Mouse (Mus musculus) retina, postnatal 7 days (tissue): ENCODE measurements around the gene Crebrf.

Source experiments
- DNase-seq: peaks from one replicate; pipeline ENCODE4 v3.0.0-alpha.2; 2012; ENCODE audit warnings: low read depth, low spot score

Gene Crebrf

GRCm38 (mm10) chr17:26715271-26715758 lies at the start of gene Crebrf:
Gene Crebrf, plus strand, starts transcription at chr17:26715650.
- peak; percentile 92 for DNase-seq

- DNase-seq: no peak
These were observed 44.2 kb upstream of the Crebrf start for GRCm38 (mm10) chr17:26671268-26671667.

- DNase-seq: no peak
These were observed 39.6 kb upstream of the Crebrf start for GRCm38 (mm10) chr17:26675845-26676244.

- DNase-seq: peak; percentile 82
These were observed 39.2 kb upstream of the Crebrf start for GRCm38 (mm10) chr17:26676252-26676615.

- no peak for DNase-seq
These were observed 38.7 kb upstream of the Crebrf start for GRCm38 (mm10) chr17:26676616-26677376.

- DNase-seq: no peak
These were observed 37.5 kb upstream of the Crebrf start for GRCm38 (mm10) chr17:26677711-26678637.

- no peak for DNase-seq
These were observed 34.2 kb upstream of the Crebrf start for GRCm38 (mm10) chr17:26681276-26681675.

GRCm38 (mm10) chr17:26686334-26687000 lies 29.0 kb upstream of the Crebrf start:
- DNase-seq: no peak

GRCm38 (mm10) chr17:26688795-26689735 lies 26.4 kb upstream of the Crebrf start:
- DNase-seq: no peak

- no peak for DNase-seq
These were observed 25.6 kb upstream of the Crebrf start for GRCm38 (mm10) chr17:26689810-26690209.

- DNase-seq: no peak
These were observed 25.2 kb upstream of the Crebrf start for GRCm38 (mm10) chr17:26690236-26690635.

- no peak for DNase-seq
These were observed 24.3 kb upstream of the Crebrf start for GRCm38 (mm10) chr17:26691110-26691509.

- DNase-seq: no peak
These were observed 22.0 kb upstream of the Crebrf start for GRCm38 (mm10) chr17:26693424-26693823.

GRCm38 (mm10) chr17:26694171-26694570 lies 21.3 kb upstream of the Crebrf start:
- no peak for DNase-seq

GRCm38 (mm10) chr17:26695193-26695592 lies 20.3 kb upstream of the Crebrf start:
- no peak for DNase-seq

- no peak for DNase-seq
These were observed 16.6 kb upstream of the Crebrf start for GRCm38 (mm10) chr17:26698846-26699245.

GRCm38 (mm10) chr17:26699819-26700616 lies 15.4 kb upstream of the Crebrf start:
- no peak for DNase-seq

- DNase-seq: no peak
These were observed 13.9 kb upstream of the Crebrf start for GRCm38 (mm10) chr17:26701565-26701964.

- DNase-seq: no peak
These were observed 12.8 kb upstream of the Crebrf start for GRCm38 (mm10) chr17:26702621-26703020.

GRCm38 (mm10) chr17:26703671-26704070 lies 11.8 kb upstream of the Crebrf start:
- no peak for DNase-seq
